ENCODE assay signal across 8 mouse cellular contexts in the genomic region with DNA sequence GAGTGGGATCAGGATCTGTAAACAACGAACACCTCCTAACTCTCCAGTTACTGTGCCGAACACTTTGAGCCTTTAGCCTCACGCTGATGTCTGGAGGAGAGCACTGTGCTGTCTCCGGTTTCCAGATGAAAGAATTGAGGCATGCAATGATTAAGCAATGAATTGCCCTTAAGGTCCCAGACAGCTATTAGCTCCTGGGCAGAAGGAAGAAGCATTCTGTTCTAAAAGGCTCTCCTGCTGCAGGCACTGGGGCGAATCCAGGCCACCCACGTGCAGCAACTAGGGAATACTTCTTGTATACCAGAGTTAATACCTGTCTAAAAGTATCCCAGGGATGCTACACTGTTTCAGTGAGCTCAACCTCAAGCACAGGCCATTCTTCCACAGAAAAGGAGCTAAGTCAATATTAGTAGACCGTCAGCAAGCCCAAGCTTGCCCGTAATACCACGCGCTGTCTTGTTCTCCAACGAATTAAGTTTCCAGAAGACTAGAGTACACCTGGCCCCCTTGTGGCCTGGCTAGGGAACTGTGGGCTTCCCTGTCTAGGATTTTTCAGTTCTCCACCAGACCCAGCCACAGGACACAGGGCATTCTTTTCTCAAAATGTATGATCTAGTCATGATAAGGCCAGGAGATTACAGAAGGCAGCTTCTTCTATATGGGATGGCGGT. TPM values are rescaled to one million over a fixed set of nuclear protein-coding genes. Genes with fewer than 3 reads are reported as not detected.
A peak's percentile ranks its signal among the peaks of the same experiment; 100 is the strongest.
DNase-seq lines count a peak whose midpoint lies in the region; ATAC-seq and TF ChIP-seq lines count a peak whose summit lies in the region.

No protein-coding gene starts in this region.

- H3K36me3 ChIP-seq in heart, postnatal 0 days (replicated peaks; ENCODE audit: control insufficient read depth, insufficient read depth, low read length): peaks cover 90% of the 10 kb centered on the region
- peaks cover 25% of the 10 kb centered on the region for H3K36me3 ChIP-seq in intestine, embryonic 16.5 days (ENCODE audit: control insufficient read depth, insufficient read depth, low read length)
- H3K36me3 ChIP-seq in heart, embryonic 11.5 days (ENCODE audit: control insufficient read depth, insufficient read depth, low read length): peaks cover 47% of the 10 kb centered on the region

- DNase-seq in heart, postnatal 0 days (ENCODE audit: low spot score): no peak
- DNase-seq in heart, adult 9 months (ENCODE audit: low spot score in 2 of 2): no peak
- DNase-seq in cerebellum, postnatal 36 days: peak; percentile 54 to 57
- DNase-seq in lung, postnatal 4 days: peak; percentile 35 to 50
- no peak for DNase-seq in spleen, postnatal 10 days (ENCODE audit: low spot score in 2 of 2)

- H3K4me1 ChIP-seq in heart, postnatal 0 days (ENCODE audit: control insufficient read depth, insufficient read depth): no peaks in the 10 kb centered on the region
- no peaks in the 10 kb centered on the region for H3K4me1 ChIP-seq in intestine, embryonic 16.5 days (ENCODE audit: control insufficient read depth, insufficient read depth, low read length)
- no peaks in the 10 kb centered on the region for H3K4me1 ChIP-seq in heart, embryonic 11.5 days (ENCODE audit: control insufficient read depth, insufficient read depth, low read length)

- no peak overlapping the region for H3K9ac ChIP-seq in heart, postnatal 0 days (replicated peaks; ENCODE audit: low read depth, low read length)
- H3K9ac ChIP-seq in intestine, embryonic 16.5 days (ENCODE audit: low read depth, low read length): no peak overlapping the region
- H3K9ac ChIP-seq in heart, embryonic 11.5 days (ENCODE audit: low read depth, low read length): no peak overlapping the region

- peak; percentile 65 for TF ChIP-seq CTCF in heart, postnatal 0 days (IDR thresholded peaks at IDR 0.05; ENCODE audit: low read depth)

- H3K9me3 ChIP-seq in heart, postnatal 0 days (replicated peaks; ENCODE audit: control insufficient read depth, low read length): no peaks in the 10 kb centered on the region
- no peaks in the 10 kb centered on the region for H3K9me3 ChIP-seq in intestine, embryonic 16.5 days (ENCODE audit: control insufficient read depth, low read length)
- no peaks in the 10 kb centered on the region for H3K9me3 ChIP-seq in heart, embryonic 11.5 days (replicated peaks; ENCODE audit: control insufficient read depth, low read length)

- 66% methylated on average over 12 of the region's 12 CpGs for WGBS in heart, postnatal 0 days
- WGBS in intestine, embryonic 16.5 days: 56% methylated on average over 12 of the region's 12 CpGs
- 66% methylated on average over 12 of the region's 12 CpGs for WGBS in heart, embryonic 11.5 days (ENCODE audit: insufficient replicate concordance)

- no peak overlapping the region for H3K4me3 ChIP-seq in heart, postnatal 0 days (ENCODE audit: low read depth, low read length)
- H3K4me3 ChIP-seq in intestine, embryonic 16.5 days (ENCODE audit: low read length): no peak overlapping the region
- H3K4me3 ChIP-seq in heart, embryonic 11.5 days (ENCODE audit: low read depth, low read length): no peak overlapping the region

- H3K27ac ChIP-seq in heart, postnatal 0 days (ENCODE audit: low read depth): no peak overlapping the region
- H3K27ac ChIP-seq in intestine, embryonic 16.5 days (ENCODE audit: low read length): no peak overlapping the region
- no peak overlapping the region for H3K27ac ChIP-seq in heart, embryonic 11.5 days (ENCODE audit: low read depth, low read length)

- peak; percentile 36; the same call in 1 of the 2 replicates for ATAC-seq in heart, postnatal 0 days (ENCODE audit: insufficient read depth, low read depth)
- peak; percentile 62 for ATAC-seq in CD4-positive, CD25-positive, alpha-beta regulatory T cell, adult 4 months
- 0 out of 2 replicates have a peak, but pooled peaks have one; percentile 26 for ATAC-seq in intestine, embryonic 16.5 days
- no peak for ATAC-seq in heart, embryonic 11.5 days (replicated peaks; ENCODE audit: insufficient number of reproducible peaks, low FRiP score, low TSS enrichment)

- H3K4me2 ChIP-seq in heart, postnatal 0 days (ENCODE audit: low read depth, low read length): no peak overlapping the region
- H3K4me2 ChIP-seq in intestine, embryonic 16.5 days (ENCODE audit: low read depth, low read length): no peak overlapping the region
- H3K4me2 ChIP-seq in heart, embryonic 11.5 days: no peak overlapping the region

- TF ChIP-seq EP300 in heart, postnatal 0 days (IDR thresholded peaks at IDR 0.05; ENCODE audit: low read depth): no peak

- no peaks in the 10 kb centered on the region for H3K27me3 ChIP-seq in heart, postnatal 0 days (ENCODE audit: control insufficient read depth, insufficient read depth, low read length)
- no peaks in the 10 kb centered on the region for H3K27me3 ChIP-seq in intestine, embryonic 16.5 days (replicated peaks; ENCODE audit: control insufficient read depth, insufficient read depth, low read length)
- no peaks in the 10 kb centered on the region for H3K27me3 ChIP-seq in heart, embryonic 11.5 days (ENCODE audit: control insufficient read depth, insufficient read depth, low read length)

RNA-seq across cellular contexts. Expression of a gene that starts 11.2 kb away (rescaled TPM):
- total RNA-seq in heart, postnatal 0 days (2014; rRNA removed; ENCODE audit: low replicate concordance): 293 and 367 TPM in 2 replicates
- polyA plus RNA-seq in heart, postnatal 0 days (2015; fragmentation: Nextera tagmentation; extraction: Ambion mirVana): 45.8 and 46.8 TPM in 2 replicates
- not detected for polyA plus RNA-seq in CD4-positive, CD25-positive, alpha-beta regulatory T cell, adult 4 months (2017; shearing (Covaris generic))
- polyA plus RNA-seq in intestine, embryonic 16.5 days (2015; fragmentation: Nextera tagmentation; extraction: Ambion mirVana): 38.7 and 42.7 TPM in 2 replicates
- 98.8 and 102 TPM in 2 replicates for polyA plus RNA-seq in heart, embryonic 11.5 days (2014; fragmentation: Nextera tagmentation; extraction: Ambion mirVana)

RNA-seq across cellular contexts. Expression of a gene that starts 11.9 kb away (rescaled TPM):
- total RNA-seq in heart, postnatal 0 days (2014; rRNA removed; ENCODE audit: low replicate concordance): 5.7 and 8.2 TPM in 2 replicates
- polyA plus RNA-seq in heart, postnatal 0 days (2015; fragmentation: Nextera tagmentation; extraction: Ambion mirVana): 6.4 and 7.3 TPM in 2 replicates
- polyA plus RNA-seq in CD4-positive, CD25-positive, alpha-beta regulatory T cell, adult 4 months (2017; shearing (Covaris generic)): not detected
- polyA plus RNA-seq in intestine, embryonic 16.5 days (2015; fragmentation: Nextera tagmentation; extraction: Ambion mirVana): 6.6 and 7.3 TPM in 2 replicates
- 4.0 and 4.8 TPM in 2 replicates for polyA plus RNA-seq in heart, embryonic 11.5 days (2014; fragmentation: Nextera tagmentation; extraction: Ambion mirVana)

RNA-seq across cellular contexts. Expression of a gene that starts 15.7 kb away (rescaled TPM):
- not detected in 2 replicates for total RNA-seq in heart, postnatal 0 days (2014; rRNA removed; ENCODE audit: low replicate concordance)
- polyA plus RNA-seq in heart, postnatal 0 days (2015; fragmentation: Nextera tagmentation; extraction: Ambion mirVana): 0.61 and 0.81 TPM in 2 replicates
- not detected for polyA plus RNA-seq in CD4-positive, CD25-positive, alpha-beta regulatory T cell, adult 4 months (2017; shearing (Covaris generic))
- 1.5 and 1.9 TPM in 2 replicates for polyA plus RNA-seq in intestine, embryonic 16.5 days (2015; fragmentation: Nextera tagmentation; extraction: Ambion mirVana)
- 0.14 and 0.54 TPM in 2 replicates for polyA plus RNA-seq in heart, embryonic 11.5 days (2014; fragmentation: Nextera tagmentation; extraction: Ambion mirVana)

RNA-seq across cellular contexts. Expression of a gene that starts 15.9 kb away (rescaled TPM):
- 47.7 and 53.3 TPM in 2 replicates for total RNA-seq in heart, postnatal 0 days (2014; rRNA removed; ENCODE audit: low replicate concordance)
- 19.1 and 19.3 TPM in 2 replicates for polyA plus RNA-seq in heart, postnatal 0 days (2015; fragmentation: Nextera tagmentation; extraction: Ambion mirVana)
- polyA plus RNA-seq in CD4-positive, CD25-positive, alpha-beta regulatory T cell, adult 4 months (2017; shearing (Covaris generic)): 1 to 10 TPM; 5.2 to 5.6 TPM
- polyA plus RNA-seq in intestine, embryonic 16.5 days (2015; fragmentation: Nextera tagmentation; extraction: Ambion mirVana): 25.2 and 28.8 TPM in 2 replicates
- polyA plus RNA-seq in heart, embryonic 11.5 days (2014; fragmentation: Nextera tagmentation; extraction: Ambion mirVana): 21.4 and 24.6 TPM in 2 replicates

RNA-seq across cellular contexts. Expression of a gene that starts 26.3 kb away (rescaled TPM):
- total RNA-seq in heart, postnatal 0 days (2014; rRNA removed; ENCODE audit: low replicate concordance): 16.4 and 18.4 TPM in 2 replicates
- polyA plus RNA-seq in heart, postnatal 0 days (2015; fragmentation: Nextera tagmentation; extraction: Ambion mirVana): 7.3 and 8.3 TPM in 2 replicates
- polyA plus RNA-seq in CD4-positive, CD25-positive, alpha-beta regulatory T cell, adult 4 months (2017; shearing (Covaris generic)): 10 to 100 TPM in 1 of 2 experiments, 1 to 10 TPM in 1; 10.0 to 18.3 TPM
- 16.6 and 17.8 TPM in 2 replicates for polyA plus RNA-seq in intestine, embryonic 16.5 days (2015; fragmentation: Nextera tagmentation; extraction: Ambion mirVana)
- polyA plus RNA-seq in heart, embryonic 11.5 days (2014; fragmentation: Nextera tagmentation; extraction: Ambion mirVana): 9.1 and 11.6 TPM in 2 replicates

Comparison
In these comparisons a context has a peak if more than half of its experiments do, and no peak if none do; other contexts are left out.
1. DNase-seq: peak in cerebellum, postnatal 36 days (2 of 2) and lung, postnatal 4 days (2 of 2); none in heart, postnatal 0 days (single experiment), heart, adult 9 months (0 of 2) and spleen, postnatal 10 days (0 of 2).
2. RNA of a gene that starts 11.2 kb away (polyA plus RNA-seq): 98.8 to 102 TPM in heart, embryonic 11.5 days, 45.8 to 46.8 TPM in heart, postnatal 0 days and 38.7 to 42.7 TPM in intestine, embryonic 16.5 days; not detected in CD4-positive, CD25-positive, alpha-beta regulatory T cell, adult 4 months; every median in the first group is over 10 times any median in the second.